Mouse (Mus musculus) liver, postnatal 0 days (tissue): ENCODE measurements at regions not wholly inside any gene's neighbourhood (a gene's known extent, or its start where the extent isn't known, plus 50 kb on each side); places are given as distances from the start of the nearest gene placed in this dataset.

ENCODE experiments used
- CTCF ChIP-seq: sonication (generic); IDR thresholded peaks from 2 replicates; pipeline ENCODE4 v1.5.1; 2016; ENCODE audit warnings: antibody characterized with exemption, low read depth
- EP300 ChIP-seq: IDR thresholded peaks from 2 replicates; pipeline ENCODE4 v1.6.1; 2016; ENCODE audit warnings: antibody characterized with exemption, low read depth, mild to moderate bottlenecking

DNA sequence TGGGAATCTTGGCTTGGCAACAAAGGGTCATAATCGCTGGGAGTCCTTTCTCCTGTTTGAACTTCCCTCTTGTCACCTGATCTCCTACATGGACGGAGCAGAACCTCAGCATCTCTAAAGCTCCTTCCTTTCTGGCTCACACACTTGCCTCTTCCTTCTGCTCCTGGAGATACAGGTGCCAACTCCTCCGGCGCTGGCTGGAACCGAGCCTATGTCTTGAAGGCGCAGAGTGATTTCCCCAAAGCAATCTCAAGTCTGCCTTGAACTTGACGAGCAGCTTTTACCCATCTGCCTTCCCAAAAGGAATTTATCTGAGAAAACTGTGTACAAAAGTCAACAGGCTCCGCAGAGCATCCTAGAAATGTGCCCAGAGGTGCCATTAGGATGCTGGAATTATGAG lies 108.4 kb upstream of the Sall1 start:
- TF ChIP-seq CTCF (no peak), EP300 (no peak)
